8 mouse cellular contexts compared by ENCODE assay signal in genomic region chr10:80281921-80282371, GRCm38 (mm10). TPM values are rescaled to one million over a fixed set of nuclear protein-coding genes. Genes with fewer than 3 reads are reported as not detected.
DNase-seq lines count a peak whose midpoint lies in the region; ATAC-seq lines count a peak whose summit lies in the region.

No protein-coding gene starts in this region.

- H3K4me1 ChIP-seq in hindbrain, embryonic 13.5 days (replicated peaks) = peaks cover 14% of the 10 kb centered on the region
- H3K4me1 ChIP-seq in hindbrain, embryonic 10.5 days (replicated peaks) = peaks cover 14% of the 10 kb centered on the region

- H3K4me3 ChIP-seq in hindbrain, embryonic 13.5 days = no peak overlapping the region
- H3K4me3 ChIP-seq in hindbrain, embryonic 10.5 days = no peak overlapping the region

- no peaks in the 10 kb centered on the region for H3K27me3 ChIP-seq in hindbrain, embryonic 13.5 days
- H3K27me3 ChIP-seq in hindbrain, embryonic 10.5 days (ENCODE audit: insufficient read depth, poor library complexity, severe bottlenecking) = no peaks in the 10 kb centered on the region

- H3K27ac ChIP-seq in hindbrain, embryonic 13.5 days = peak overlapping the region; percentile 65
- H3K27ac ChIP-seq in hindbrain, embryonic 10.5 days = no peak overlapping the region

- peaks cover 96% of the 10 kb centered on the region for H3K36me3 ChIP-seq in hindbrain, embryonic 13.5 days
- peaks cover 100% of the 10 kb centered on the region for H3K36me3 ChIP-seq in hindbrain, embryonic 10.5 days

- H3K9me3 ChIP-seq in hindbrain, embryonic 13.5 days = no peaks in the 10 kb centered on the region
- no peaks in the 10 kb centered on the region for H3K9me3 ChIP-seq in hindbrain, embryonic 10.5 days

- H3K4me2 ChIP-seq in hindbrain, embryonic 13.5 days = no peak overlapping the region

- H3K9ac ChIP-seq in hindbrain, embryonic 13.5 days = peak overlapping the region; percentile 49; the same call in 1 of the 2 replicates

- no peak for DNase-seq in hindbrain, embryonic 10.5 days (ENCODE audit: low spot score)
- DNase-seq in brain, adult 2 months (ENCODE audit: low read depth, low spot score) = peak; percentile 66
- peak; percentile 83 for DNase-seq in kidney, adult 11 months
- no peak for DNase-seq in testis, postnatal 10 days (ENCODE audit: low spot score)
- no peak for DNase-seq in spleen, adult 18-20 months
- no peak for DNase-seq in frontal cortex, postnatal 14 days (ENCODE audit: low spot score in 2 of 2)

- ATAC-seq in hindbrain, embryonic 13.5 days (ENCODE audit: low FRiP score) = 0 out of 2 replicates have a peak, but pooled peaks have one; percentile 19
- ATAC-seq in megakaryocyte, adult 5-6 weeks (ENCODE audit: poor library complexity, severe bottlenecking) = peak; percentile 65

- WGBS in hindbrain, embryonic 13.5 days = 46% methylated on average over 8 of the region's 8 CpGs
- WGBS in hindbrain, embryonic 10.5 days = 87% methylated on average over 8 of the region's 8 CpGs

RNA-seq across cellular contexts. Expression of gene Rps15, which starts 10.3 kb away (rescaled TPM):
- polyA plus RNA-seq in hindbrain, embryonic 13.5 days (2015; fragmentation: Nextera tagmentation; extraction: Ambion mirVana) = 583 and 598 TPM in 2 replicates
- 971 and 1,039 TPM in 2 replicates for polyA plus RNA-seq in hindbrain, embryonic 10.5 days (2016; fragmentation: Nextera tagmentation; extraction: Ambion mirVana)
- 1,580 and 1,599 TPM in 2 replicates for total RNA-seq in megakaryocyte, adult 5-6 weeks (2015)
- total RNA-seq in megakaryocyte, adult 5-6 weeks (2017) = 1,732 and 1,915 TPM in 2 replicates

RNA-seq across cellular contexts. Expression of gene Apc2, which starts 13.8 kb away (rescaled TPM):
- polyA plus RNA-seq in hindbrain, embryonic 13.5 days (2015; fragmentation: Nextera tagmentation; extraction: Ambion mirVana) = 182 and 183 TPM in 2 replicates
- 30.4 and 86.1 TPM in 2 replicates for polyA plus RNA-seq in hindbrain, embryonic 10.5 days (2016; fragmentation: Nextera tagmentation; extraction: Ambion mirVana)
- not detected in 2 replicates for total RNA-seq in megakaryocyte, adult 5-6 weeks (2015)
- total RNA-seq in megakaryocyte, adult 5-6 weeks (2017) = not detected in 2 replicates

RNA-seq across cellular contexts. Expression of gene Dazap1, which starts 20.7 kb away (rescaled TPM):
- polyA plus RNA-seq in hindbrain, embryonic 13.5 days (2015; fragmentation: Nextera tagmentation; extraction: Ambion mirVana) = 61.6 and 66.2 TPM in 2 replicates
- polyA plus RNA-seq in hindbrain, embryonic 10.5 days (2016; fragmentation: Nextera tagmentation; extraction: Ambion mirVana) = 51.0 and 51.2 TPM in 2 replicates
- 39.0 and 41.4 TPM in 2 replicates for total RNA-seq in megakaryocyte, adult 5-6 weeks (2015)
- 187 and 200 TPM in 2 replicates for total RNA-seq in megakaryocyte, adult 5-6 weeks (2017)

RNA-seq across cellular contexts. Expression of gene Gamt, which starts 21.1 kb away (rescaled TPM):
- 22.3 and 24.9 TPM in 2 replicates for polyA plus RNA-seq in hindbrain, embryonic 13.5 days (2015; fragmentation: Nextera tagmentation; extraction: Ambion mirVana)
- polyA plus RNA-seq in hindbrain, embryonic 10.5 days (2016; fragmentation: Nextera tagmentation; extraction: Ambion mirVana) = 38.3 and 45.1 TPM in 2 replicates
- total RNA-seq in megakaryocyte, adult 5-6 weeks (2015) = 6.3 and 6.7 TPM in 2 replicates
- 4.4 and 10.2 TPM in 2 replicates for total RNA-seq in megakaryocyte, adult 5-6 weeks (2017)

RNA-seq across cellular contexts. Expression of gene Ndufs7, which starts 33.0 kb away (rescaled TPM):
- 253 and 263 TPM in 2 replicates for polyA plus RNA-seq in hindbrain, embryonic 13.5 days (2015; fragmentation: Nextera tagmentation; extraction: Ambion mirVana)
- polyA plus RNA-seq in hindbrain, embryonic 10.5 days (2016; fragmentation: Nextera tagmentation; extraction: Ambion mirVana) = 303 and 313 TPM in 2 replicates
- 113 and 114 TPM in 2 replicates for total RNA-seq in megakaryocyte, adult 5-6 weeks (2015)
- 84.8 and 86.1 TPM in 2 replicates for total RNA-seq in megakaryocyte, adult 5-6 weeks (2017)

Comparison
In these comparisons a context has a peak if more than half of its experiments do, and no peak if none do; other contexts are left out.
1. DNase-seq: peak in brain, adult 2 months (single experiment) and kidney, adult 11 months (single experiment); none in hindbrain, embryonic 10.5 days (single experiment), testis, postnatal 10 days (single experiment), spleen, adult 18-20 months (0 of 2) and frontal cortex, postnatal 14 days (0 of 2).